Comparison of ENCODE assay signal across 23 mouse cellular contexts in genomic region chr4:151346673-151347072, GRCm38 (mm10).
A peak's percentile ranks its signal among the peaks of the same experiment; 100 is the strongest.
DNase-seq lines count a peak whose midpoint lies in the region; ATAC-seq and TF ChIP-seq lines count a peak whose summit lies in the region.
"Had no signal": no experiment of that assay in that cellular context is flagged by ENCODE, and none has a peak within 500 bp of the region (broad histone marks: within the 10 kb centered on the region; RNA-seq: fewer than 3 reads in every experiment).

No protein-coding gene starts in this region.

- peak; percentile 67 for DNase-seq in intestine, embryonic 14.5 days (ENCODE audit: low spot score)
- DNase-seq in 3134 (ENCODE audit: extremely low read depth, insufficient read length, low spot score) (peak; percentile 11), NIH3T3 (ENCODE audit: low read depth) (peak; percentile 74)
- no peak for DNase-seq in right cerebral cortex, postnatal 25 days
- DNase-seq in left cerebral cortex, postnatal 4 days: no peak
- no peak for DNase-seq in left cerebral cortex, postnatal 36 days (ENCODE audit: low spot score in 2 of 2)
- DNase-seq: cerebellum, adult 11 months; cerebellum, postnatal 10 days; gastrocnemius, postnatal 14 days; heart, adult 2 months; heart, postnatal 36 days; right cerebral cortex, postnatal 14 days had no signal

- H3K9ac ChIP-seq in intestine, embryonic 14.5 days (ENCODE audit: low read length): no peak overlapping the region
- no peak overlapping the region for H3K9ac ChIP-seq in intestine, postnatal 0 days (ENCODE audit: low read depth, low read length)
- H3K9ac ChIP-seq in neural tube, embryonic 13.5 days: no peak overlapping the region
- H3K9ac ChIP-seq: embryonic facial prominence, embryonic 12.5 days; limb, embryonic 15.5 days; liver, embryonic 15.5 days; midbrain, embryonic 12.5 days had no signal

- no peak overlapping the region for H3K4me3 ChIP-seq in intestine, embryonic 14.5 days (ENCODE audit: low read depth, low read length)
- no peak overlapping the region for H3K4me3 ChIP-seq in intestine, postnatal 0 days (ENCODE audit: low read depth, low read length)
- no peak overlapping the region for H3K4me3 ChIP-seq in neural tube, embryonic 13.5 days
- H3K4me3 ChIP-seq: embryonic facial prominence, embryonic 12.5 days; heart, adult 2 months; limb, embryonic 15.5 days; liver, embryonic 15.5 days; midbrain, embryonic 12.5 days had no signal

- H3K4me2 ChIP-seq in intestine, embryonic 14.5 days (ENCODE audit: low read length): no peak overlapping the region
- H3K4me2 ChIP-seq in intestine, postnatal 0 days (replicated peaks; ENCODE audit: low read depth): no peak overlapping the region
- no peak overlapping the region for H3K4me2 ChIP-seq in neural tube, embryonic 13.5 days
- H3K4me2 ChIP-seq: embryonic facial prominence, embryonic 12.5 days; limb, embryonic 15.5 days; liver, embryonic 15.5 days; midbrain, embryonic 12.5 days had no signal

- WGBS in intestine, embryonic 14.5 days: 65% methylated on average over 12 of the region's 12 CpGs
- 38% methylated on average over 12 of the region's 12 CpGs for WGBS in intestine, postnatal 0 days
- WGBS in neural tube, embryonic 13.5 days: 47% methylated on average over 12 of the region's 12 CpGs

- ATAC-seq in intestine, embryonic 14.5 days (replicated peaks; ENCODE audit: low FRiP score, low TSS enrichment, low read depth): peak; percentile 81
- no peak for ATAC-seq in intestine, postnatal 0 days
- ATAC-seq in neural tube, embryonic 13.5 days (ENCODE audit: low read depth): peak; percentile 45; the same call in 1 of the 2 replicates
- ATAC-seq: activated CD4-positive, CD25-positive, alpha-beta regulatory T cell, adult 4 months; forebrain, embryonic 14.5 days; inflammation-experienced regulatory T-cells, adult 6 months had no signal

- intact Hi-C loops in left cerebral cortex, postnatal 4 days (cut with DNase I): no loop called here
- intact Hi-C loops in left cerebral cortex, postnatal 36 days (cut with DNase I): no loop called here

- no peak for TF ChIP-seq CTCF in intestine, postnatal 0 days (IDR thresholded peaks at IDR 0.05; ENCODE audit: low read depth)

- H3K4me1 ChIP-seq in intestine, embryonic 14.5 days (replicated peaks; ENCODE audit: control insufficient read depth, insufficient read depth, low read length): peaks cover 14% of the 10 kb centered on the region
- no peaks in the 10 kb centered on the region for H3K4me1 ChIP-seq in intestine, postnatal 0 days (replicated peaks; ENCODE audit: control insufficient read depth, insufficient read depth, low read length)
- H3K4me1 ChIP-seq in neural tube, embryonic 13.5 days (replicated peaks): peaks cover 26% of the 10 kb centered on the region
- H3K4me1 ChIP-seq: embryonic facial prominence, embryonic 12.5 days; liver, embryonic 15.5 days; midbrain, embryonic 12.5 days had no signal

- H3K36me3 ChIP-seq in intestine, embryonic 14.5 days (ENCODE audit: control insufficient read depth, insufficient read depth, low read length): no peaks in the 10 kb centered on the region
- no peaks in the 10 kb centered on the region for H3K36me3 ChIP-seq in intestine, postnatal 0 days (ENCODE audit: control insufficient read depth, insufficient read depth)
- H3K36me3 ChIP-seq in neural tube, embryonic 13.5 days: no peaks in the 10 kb centered on the region
- H3K36me3 ChIP-seq: embryonic facial prominence, embryonic 12.5 days; limb, embryonic 15.5 days; liver, embryonic 15.5 days; midbrain, embryonic 12.5 days had no signal

- H3K9me3 ChIP-seq in intestine, embryonic 14.5 days (ENCODE audit: control insufficient read depth, low read length): no peaks in the 10 kb centered on the region
- no peaks in the 10 kb centered on the region for H3K9me3 ChIP-seq in intestine, postnatal 0 days (ENCODE audit: control insufficient read depth)
- no peaks in the 10 kb centered on the region for H3K9me3 ChIP-seq in neural tube, embryonic 13.5 days
- H3K9me3 ChIP-seq: embryonic facial prominence, embryonic 12.5 days; limb, embryonic 15.5 days; liver, embryonic 15.5 days; midbrain, embryonic 12.5 days had no signal

- peak overlapping the region; percentile 33; the same call in 1 of the 2 replicates for H3K27ac ChIP-seq in intestine, embryonic 14.5 days (ENCODE audit: low read depth)
- no peak overlapping the region for H3K27ac ChIP-seq in intestine, postnatal 0 days (ENCODE audit: low read depth, low read length)
- H3K27ac ChIP-seq in neural tube, embryonic 13.5 days (replicated peaks): peak overlapping the region; percentile 81
- H3K27ac ChIP-seq: embryonic facial prominence, embryonic 12.5 days; heart, adult 2 months; kidney, postnatal 0 days; limb, embryonic 15.5 days; liver, embryonic 15.5 days; macrophage had no signal

- no peaks in the 10 kb centered on the region for H3K27me3 ChIP-seq in intestine, embryonic 14.5 days (replicated peaks; ENCODE audit: control insufficient read depth, insufficient read depth, low read length)
- H3K27me3 ChIP-seq in intestine, postnatal 0 days (replicated peaks; ENCODE audit: control insufficient read depth, insufficient read depth, low read length): no peaks in the 10 kb centered on the region
- H3K27me3 ChIP-seq in neural tube, embryonic 13.5 days: no peaks in the 10 kb centered on the region
- H3K27me3 ChIP-seq: embryonic facial prominence, embryonic 12.5 days; limb, embryonic 15.5 days; liver, embryonic 15.5 days; midbrain, embryonic 12.5 days had no signal

Comparison
In these comparisons a context has a peak if more than half of its experiments do, and no peak if none do; other contexts are left out.
1. DNase-seq: peak in intestine, embryonic 14.5 days (single experiment), 3134 (single experiment) and NIH3T3 (single experiment); none in right cerebral cortex, postnatal 25 days (single experiment), left cerebral cortex, postnatal 4 days (single experiment) and left cerebral cortex, postnatal 36 days (0 of 2).